ENCODE assay signal across 8 mouse cellular contexts in the genomic region with DNA sequence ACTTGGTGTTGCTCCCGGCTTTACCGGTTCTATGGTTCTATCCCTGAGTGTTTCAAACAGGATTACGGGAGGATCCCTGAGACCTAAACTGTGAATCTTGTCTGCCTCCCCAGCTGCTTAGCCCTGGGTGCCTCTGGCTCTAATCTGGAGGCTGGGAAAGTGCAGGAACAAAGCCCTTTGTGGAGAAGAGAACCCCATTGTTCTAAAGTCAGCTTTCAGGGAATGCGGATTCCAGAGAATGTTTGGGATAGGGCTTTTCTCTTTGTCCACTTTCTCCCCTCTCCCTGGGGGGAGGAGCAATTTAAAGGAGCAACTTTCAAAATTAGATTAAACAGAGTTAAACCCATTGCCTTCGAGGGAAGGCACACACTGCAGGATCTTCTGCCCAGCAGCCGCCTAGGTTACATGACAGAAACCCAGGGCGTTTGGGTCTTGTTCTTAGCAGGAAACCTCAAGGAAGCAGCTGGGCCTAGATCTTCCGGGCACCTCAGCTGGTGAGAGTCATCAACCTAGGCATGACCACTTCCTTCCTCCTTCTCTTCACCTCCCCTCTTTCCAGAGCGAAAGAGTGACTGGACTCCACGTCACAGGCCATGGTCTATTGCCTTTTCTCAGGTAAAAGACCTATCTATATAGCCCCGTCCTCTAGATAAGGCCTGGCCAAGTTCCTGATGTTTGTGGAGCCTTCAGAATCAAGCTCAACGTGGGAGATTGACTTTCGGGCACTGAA. TPM values are rescaled to one million over a fixed set of nuclear protein-coding genes. Genes with fewer than 3 reads are reported as not detected.
A peak's percentile ranks its signal among the peaks of the same experiment; 100 is the strongest.
DNase-seq lines count a peak whose midpoint lies in the region; ATAC-seq and TF ChIP-seq lines count a peak whose summit lies in the region.

No protein-coding gene starts in this region.

- ATAC-seq in hindbrain, postnatal 0 days, result no peak
- ATAC-seq in midbrain, embryonic 15.5 days (replicated peaks), result no peak

- H3K27ac ChIP-seq in heart, adult 2 months, result peak overlapping the region; percentile 91
- peak overlapping the region; percentile 85; the same call in 1 of the 2 replicates for H3K27ac ChIP-seq in hindbrain, postnatal 0 days
- peak overlapping the region; percentile 80; the same call in 1 of the 2 replicates for H3K27ac ChIP-seq in midbrain, embryonic 15.5 days

- no peak overlapping the region; the same call in 1 of the 2 replicates for H3K4me3 ChIP-seq in heart, adult 2 months
- peak overlapping the region; percentile 66 for H3K4me3 ChIP-seq in hindbrain, postnatal 0 days (ENCODE audit: low read length)
- peak overlapping the region; percentile 52 for H3K4me3 ChIP-seq in midbrain, embryonic 15.5 days

- no peak overlapping the region for H3K9ac ChIP-seq in heart, adult 2 months (ENCODE audit: low read depth, low read length)
- no peak overlapping the region for H3K9ac ChIP-seq in hindbrain, postnatal 0 days (replicated peaks; ENCODE audit: low read length)
- no peak overlapping the region for H3K9ac ChIP-seq in midbrain, embryonic 15.5 days

- H3K36me3 ChIP-seq in heart, adult 2 months (ENCODE audit: control insufficient read depth, insufficient read depth, low read length), result no peaks in the 10 kb centered on the region
- no peaks in the 10 kb centered on the region for H3K36me3 ChIP-seq in hindbrain, postnatal 0 days (ENCODE audit: insufficient read depth, low read length)
- no peaks in the 10 kb centered on the region for H3K36me3 ChIP-seq in midbrain, embryonic 15.5 days (replicated peaks)

- H3K4me1 ChIP-seq in heart, adult 2 months (ENCODE audit: control insufficient read depth, insufficient read depth, low read length), result peaks cover 3% of the 10 kb centered on the region
- H3K4me1 ChIP-seq in hindbrain, postnatal 0 days (ENCODE audit: insufficient read depth, low read length), result peaks cover 11% of the 10 kb centered on the region
- peaks cover 39% of the 10 kb centered on the region for H3K4me1 ChIP-seq in midbrain, embryonic 15.5 days

- no peak for TF ChIP-seq EP300 in heart, adult 2 months (IDR thresholded peaks at IDR 0.05; ENCODE audit: insufficient read depth, low read depth, low read length)

- TF ChIP-seq CTCF in heart, adult 2 months (IDR thresholded peaks at IDR 0.05), result no peak
- no peak for TF ChIP-seq CTCF in hindbrain, postnatal 0 days (IDR thresholded peaks at IDR 0.05; ENCODE audit: low read depth)

- intact Hi-C loops in heart, adult 2 months (cut with DNase I), result loop anchor here (2.0 kb wide), 1 partner anchor 13 kb away; no protein-coding TSS in a partner anchor
- intact Hi-C loops in heart, postnatal 36 days (cut with DNase I), result loop anchor here (5.0 kb wide), 1 partner anchor 36 kb away; no protein-coding TSS in a partner anchor
- intact Hi-C loops in left cerebral cortex, postnatal 36 days (cut with DNase I), result loop anchor here (5.0 kb wide), 2 partner anchors 41 to 181 kb away; no protein-coding TSS in a partner anchor
- intact Hi-C loops in gastrocnemius, postnatal 14 days (cut with DNase I; ENCODE audit: low total_unique reads), result no loop called here

- WGBS in heart, adult 2 months, result 41% methylated on average over 13 of the region's 13 CpGs
- WGBS in hindbrain, postnatal 0 days, result 43% methylated on average over 13 of the region's 13 CpGs
- 30% methylated on average over 13 of the region's 13 CpGs for WGBS in midbrain, embryonic 15.5 days

- no peaks in the 10 kb centered on the region for H3K79me2 ChIP-seq in heart, adult 2 months (replicated peaks; ENCODE audit: control insufficient read depth, insufficient read depth, low read length)

- DNase-seq in heart, adult 2 months, result peak in 1 of 2 experiments; percentile 45
- no peak for DNase-seq in heart, postnatal 36 days
- peak; percentile 87 for DNase-seq in T-cell, adult 2 months (ENCODE audit: low spot score)
- no peak for DNase-seq in hindbrain, postnatal 0 days (ENCODE audit: low spot score)
- no peak for DNase-seq in left cerebral cortex, postnatal 36 days (ENCODE audit: low spot score in 2 of 2)
- DNase-seq in urinary bladder, postnatal 14 days (ENCODE audit: low spot score), result no peak
- DNase-seq in gastrocnemius, postnatal 14 days, result no peak

- no peaks in the 10 kb centered on the region; the same call in 1 of the 2 replicates for H3K27me3 ChIP-seq in heart, adult 2 months (ENCODE audit: control insufficient read depth, insufficient read depth, low read length)
- no peaks in the 10 kb centered on the region for H3K27me3 ChIP-seq in hindbrain, postnatal 0 days (ENCODE audit: insufficient read depth, low read length)
- 0 out of 2 replicates have a peak, but pooled peaks cover 5% of the 10 kb centered on the region for H3K27me3 ChIP-seq in midbrain, embryonic 15.5 days (replicated peaks)

- TF ChIP-seq POLR2A in heart, adult 2 months (IDR thresholded peaks at IDR 0.05; ENCODE audit: insufficient read depth, low read depth, low read length), result no peak

- peak overlapping the region; percentile 85; the same call in 1 of the 2 replicates for H3K4me2 ChIP-seq in hindbrain, postnatal 0 days (ENCODE audit: low read depth, low read length)
- peak overlapping the region; percentile 76 for H3K4me2 ChIP-seq in midbrain, embryonic 15.5 days

- no peaks in the 10 kb centered on the region for H3K9me3 ChIP-seq in hindbrain, postnatal 0 days (ENCODE audit: low read length)
- no peaks in the 10 kb centered on the region for H3K9me3 ChIP-seq in midbrain, embryonic 15.5 days

RNA-seq across cellular contexts. Expression of a gene that starts 1.0 kb away (rescaled TPM):
- 10 to 100 TPM; 10.4 to 12.3 TPM for total RNA-seq in heart, adult 2 months (2021)
- 3.3 and 5.3 TPM in 2 replicates for polyA plus RNA-seq in heart, adult 2 months (2012; rRNA removed)
- total RNA-seq in heart, postnatal 36 days (2021), result 10 to 100 TPM; 11.3 to 13.4 TPM
- total RNA-seq in hindbrain, postnatal 0 days (2014; rRNA removed), result 25.9 and 32.4 TPM in 2 replicates
- polyA plus RNA-seq in hindbrain, postnatal 0 days (2015; fragmentation: Nextera tagmentation; extraction: Ambion mirVana), result 29.7 and 30.3 TPM in 2 replicates
- polyA plus RNA-seq in midbrain, embryonic 15.5 days (2015; fragmentation: Nextera tagmentation; extraction: Ambion mirVana), result 21.0 and 23.4 TPM in 2 replicates
- 100 to 1,000 TPM; 125 to 129 TPM for total RNA-seq in left cerebral cortex, postnatal 36 days (2021)
- 1 to 10 TPM; 7.5 to 8.8 TPM for total RNA-seq in gastrocnemius, postnatal 14 days (2021)

RNA-seq across cellular contexts. Expression of a gene that starts 41.5 kb away (rescaled TPM):
- 1 to 10 TPM; 4.8 to 6.4 TPM for total RNA-seq in heart, adult 2 months (2021)
- polyA plus RNA-seq in heart, adult 2 months (2012; rRNA removed), result 2.9 and 3.5 TPM in 2 replicates
- 1 to 10 TPM; 6.1 to 7.3 TPM for total RNA-seq in heart, postnatal 36 days (2021)
- 18.0 and 25.4 TPM in 2 replicates for total RNA-seq in hindbrain, postnatal 0 days (2014; rRNA removed)
- 8.0 and 8.6 TPM in 2 replicates for polyA plus RNA-seq in hindbrain, postnatal 0 days (2015; fragmentation: Nextera tagmentation; extraction: Ambion mirVana)
- polyA plus RNA-seq in midbrain, embryonic 15.5 days (2015; fragmentation: Nextera tagmentation; extraction: Ambion mirVana), result 11.7 and 12.8 TPM in 2 replicates
- total RNA-seq in left cerebral cortex, postnatal 36 days (2021), result 10 to 100 TPM; 12.1 to 13.1 TPM
- total RNA-seq in gastrocnemius, postnatal 14 days (2021), result 1 to 10 TPM; 3.2 to 4.1 TPM

RNA-seq across cellular contexts. Expression of a gene that starts 55.7 kb away (rescaled TPM):
- not detected for total RNA-seq in heart, adult 2 months (2021)
- not detected in 2 replicates for polyA plus RNA-seq in heart, adult 2 months (2012; rRNA removed)
- not detected for total RNA-seq in heart, postnatal 36 days (2021)
- 70.4 and 79.8 TPM in 2 replicates for total RNA-seq in hindbrain, postnatal 0 days (2014; rRNA removed)
- polyA plus RNA-seq in hindbrain, postnatal 0 days (2015; fragmentation: Nextera tagmentation; extraction: Ambion mirVana), result 16.5 and 16.7 TPM in 2 replicates
- 9.8 and 10.5 TPM in 2 replicates for polyA plus RNA-seq in midbrain, embryonic 15.5 days (2015; fragmentation: Nextera tagmentation; extraction: Ambion mirVana)
- total RNA-seq in left cerebral cortex, postnatal 36 days (2021), result 10 to 100 TPM; 95.4 to 97.9 TPM
- not detected for total RNA-seq in gastrocnemius, postnatal 14 days (2021)

Comparison
In these comparisons a context has a peak if more than half of its experiments do, and no peak if none do; other contexts are left out.
1. RNA of a gene that starts 55.7 kb away (total RNA-seq): 95.4 to 97.9 TPM in left cerebral cortex, postnatal 36 days and 70.4 to 79.8 TPM in hindbrain, postnatal 0 days; not detected in gastrocnemius, postnatal 14 days, not detected in heart, adult 2 months and not detected in heart, postnatal 36 days; every median in the first group is over 10 times any median in the second.
2. Peak in every context shown above with its lines, with median percentiles within 50 percentile points of each other: H3K27ac ChIP-seq.